Mouse (Mus musculus) embryonic facial prominence, embryonic 12.5 days (tissue): ENCODE measurements around the gene Il17f. TPM values are rescaled to one million over a fixed set of nuclear protein-coding genes. Genes with fewer than 3 reads are reported as not detected.
"Not testable (repeated sequence)": the region's sequence is repeated elsewhere in the genome, so short reads cannot be mapped to it uniquely, and the experiment has no call there.

Experiments
- ATAC-seq: fragments of 200-750 bp; cut with Nextera tagmentation; 2 replicates; pipeline ENCODE4 v1.8.0; 2017; ENCODE audit not compliant: insufficient number of reproducible peaks, insufficient read depth, low FRiP score, low TSS enrichment
- H3K27ac ChIP-seq: fragments of 300-500 bp; sonication (generic); 2 replicates; pipeline ENCODE4 v1.5.1; 2016; ENCODE audit warnings: mild to moderate bottlenecking
- H3K27me3 ChIP-seq: fragments of 300-500 bp; sonication (generic); 2 replicates; pipeline ENCODE4 v1.6.1; 2016; ENCODE audit warnings: mild to moderate bottlenecking, moderate library complexity
- H3K36me3 ChIP-seq: fragments of 300-500 bp; sonication (generic); 2 replicates; pipeline ENCODE4 v1.6.1; 2016; ENCODE audit warnings: mild to moderate bottlenecking
- H3K4me1 ChIP-seq: fragments of 300-500 bp; sonication (generic); 2 replicates; pipeline ENCODE4 v1.6.1; 2016
- H3K4me2 ChIP-seq: fragments of 300-500 bp; sonication (generic); replicated peaks from 2 replicates; pipeline ENCODE4 v1.6.1; 2016; ENCODE audit warnings: mild to moderate bottlenecking, moderate library complexity
- H3K4me3 ChIP-seq: fragments of 300-500 bp; sonication (generic); 2 replicates; pipeline ENCODE4 v1.5.1; 2016; ENCODE audit warnings: mild to moderate bottlenecking
- H3K9ac ChIP-seq: fragments of 300-500 bp; sonication (generic); 2 replicates; pipeline ENCODE4 v1.6.1; 2016; ENCODE audit warnings: mild to moderate bottlenecking, moderate library complexity
- H3K9me3 ChIP-seq: fragments of 300-500 bp; sonication (generic); 2 replicates; pipeline ENCODE4 v1.6.1; 2016; ENCODE audit warnings: mild to moderate bottlenecking, moderate library complexity
- WGBS: fragments of 180-500 bp; shearing (Covaris S2); methylation state at CpG from one replicate; pipeline ENCODE4 v1.1.7; 2016; 5-methylcytosine and 5-hydroxymethylcytosine counted together
- polyA plus RNA-seq: library from polyadenylated mRNA; unstranded; fragments of >200 nt; fragmentation: Nextera tagmentation; extraction: Ambion mirVana; gene quantifications from 2 replicates; pipeline ENCODE4 v1.2.1, GENCODE M21; 2016

The Il17f gene
- polyA plus RNA-seq, 1 experiment from 2014 or later, result 0.19 TPM

DNA sequence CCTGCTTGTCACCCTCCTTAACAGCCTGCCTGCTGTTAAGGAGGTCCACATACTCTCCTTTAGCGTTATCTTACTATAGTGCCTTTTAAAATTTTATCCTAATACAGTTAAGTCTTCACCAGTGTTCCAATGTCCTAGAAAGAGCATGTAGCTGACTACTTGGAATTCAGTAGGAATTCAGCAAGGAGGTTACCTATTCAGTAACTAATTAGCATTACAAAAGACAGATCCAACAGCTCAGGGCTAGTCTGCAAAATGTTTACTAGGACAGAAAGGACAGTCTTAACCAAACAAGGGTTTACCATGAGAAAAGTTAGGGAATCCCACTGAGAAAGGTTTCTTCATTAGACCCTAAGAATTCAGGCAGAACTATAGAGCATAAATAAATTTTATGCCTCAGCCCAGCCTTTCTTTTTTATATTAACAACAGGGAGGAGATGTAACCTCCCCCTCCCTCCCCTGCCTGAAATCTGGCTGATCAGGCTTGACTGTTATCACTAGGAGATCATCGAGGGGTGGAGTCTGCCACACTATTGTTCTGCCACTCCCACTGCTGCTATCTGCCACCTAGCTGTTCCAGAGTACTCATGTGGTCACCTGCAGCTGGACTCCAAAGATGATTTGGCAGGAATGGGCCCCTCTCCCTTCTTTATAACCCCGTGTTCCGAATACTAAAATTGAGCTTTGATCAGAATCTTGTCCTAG, 16.2 kb downstream of the Il17f start:
- H3K36me3 ChIP-seq, H3K4me2 ChIP-seq, H3K27ac ChIP-seq, H3K4me3 ChIP-seq, H3K4me1 ChIP-seq, H3K9me3 ChIP-seq, H3K27me3 ChIP-seq, H3K9ac ChIP-seq, ATAC-seq: not testable (repeated sequence)
- 88% methylated on average over 4 of the region's 4 CpGs for WGBS

DNA sequence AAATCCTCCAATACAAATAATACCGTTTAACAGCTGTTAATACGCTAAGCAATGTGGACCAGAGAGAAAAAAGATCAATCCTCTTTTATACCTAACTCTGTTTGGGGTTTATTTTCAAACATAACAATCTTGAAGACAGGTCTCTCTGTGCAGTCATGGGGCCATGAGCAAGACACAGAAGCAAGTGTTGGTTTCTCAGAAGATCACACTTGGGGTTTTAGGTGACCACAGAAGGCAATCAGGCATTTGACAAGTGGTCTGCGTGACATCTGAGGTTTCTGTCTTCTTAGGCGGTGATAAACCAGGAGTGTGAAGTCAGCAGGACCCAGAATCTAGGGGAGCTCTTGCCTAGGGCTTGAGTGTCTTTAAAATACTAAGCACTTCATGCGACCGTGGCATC, 23.9 kb downstream of the Il17f start:
- Histone ChIP-seq H3K4me1 (no peaks in the 10 kb centered on the region), H3K27me3 (no peaks in the 10 kb centered on the region), H3K27ac (no peak overlapping the region), H3K4me3 (no peak overlapping the region), H3K9ac (no peak overlapping the region), H3K9me3 (no peaks in the 10 kb centered on the region), H3K36me3 (no peaks in the 10 kb centered on the region), H3K4me2 (no peak overlapping the region)
- no peak for ATAC-seq
- 81% methylated on average over 6 of the region's 6 CpGs for WGBS

DNA sequence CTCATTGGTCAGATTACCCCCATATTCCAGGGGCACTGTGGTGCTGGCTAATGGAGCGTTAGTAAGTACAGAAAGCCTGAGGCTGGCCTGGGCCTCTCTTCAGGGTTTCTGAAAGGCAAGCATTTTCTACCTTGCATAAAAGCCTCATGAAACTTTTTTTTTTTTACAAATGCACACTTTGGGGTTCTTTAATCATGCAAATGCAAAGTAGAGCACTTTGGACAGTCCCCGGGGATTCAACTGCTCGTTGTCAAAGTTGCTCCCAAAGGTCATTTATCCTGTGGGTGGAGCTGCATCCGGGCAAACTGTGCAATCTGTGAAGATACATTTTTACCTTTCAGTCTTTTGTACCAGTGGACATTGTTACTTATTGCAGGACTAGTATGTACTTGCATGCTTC, 29.0 kb downstream of the Il17f start:
- Histone ChIP-seq H3K36me3 (no peaks in the 10 kb centered on the region), H3K4me3 (no peak overlapping the region), H3K27ac (no peak overlapping the region), H3K4me1 (no peaks in the 10 kb centered on the region), H3K27me3 (no peaks in the 10 kb centered on the region), H3K9ac (no peak overlapping the region), H3K4me2 (no peak overlapping the region), H3K9me3 (no peaks in the 10 kb centered on the region)
- WGBS, result 64% methylated on average over 4 of the region's 4 CpGs
- no peak for ATAC-seq

DNA sequence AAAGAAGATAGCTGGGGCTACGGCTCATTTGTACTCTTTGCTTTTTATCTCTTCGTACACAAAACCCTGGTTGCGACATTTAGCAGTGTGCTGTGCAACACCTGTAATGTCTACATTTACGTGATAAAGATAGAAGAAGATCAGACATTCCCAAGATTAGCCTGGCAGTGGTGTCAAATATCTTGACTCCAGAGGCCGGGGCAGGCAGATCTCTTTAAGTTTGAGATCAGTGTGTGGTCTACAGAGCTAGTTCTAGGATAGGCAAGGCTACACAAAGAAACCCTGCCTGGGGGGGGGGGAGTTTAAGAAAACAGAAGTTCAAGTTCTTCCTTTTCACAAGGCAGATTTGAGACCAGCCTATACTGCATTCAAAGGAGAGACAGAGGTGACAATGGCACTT, 30.1 kb downstream of the Il17f start:
- Histone ChIP-seq H3K4me2 (no peak overlapping the region), H3K4me1 (no peaks in the 10 kb centered on the region), H3K9ac (no peak overlapping the region), H3K36me3 (no peaks in the 10 kb centered on the region), H3K4me3 (no peak overlapping the region), H3K27ac (no peak overlapping the region), H3K9me3 (no peaks in the 10 kb centered on the region), H3K27me3 (no peaks in the 10 kb centered on the region)
- ATAC-seq, result no peak
- WGBS, result 87% methylated on average over 5 of the region's 5 CpGs

DNA sequence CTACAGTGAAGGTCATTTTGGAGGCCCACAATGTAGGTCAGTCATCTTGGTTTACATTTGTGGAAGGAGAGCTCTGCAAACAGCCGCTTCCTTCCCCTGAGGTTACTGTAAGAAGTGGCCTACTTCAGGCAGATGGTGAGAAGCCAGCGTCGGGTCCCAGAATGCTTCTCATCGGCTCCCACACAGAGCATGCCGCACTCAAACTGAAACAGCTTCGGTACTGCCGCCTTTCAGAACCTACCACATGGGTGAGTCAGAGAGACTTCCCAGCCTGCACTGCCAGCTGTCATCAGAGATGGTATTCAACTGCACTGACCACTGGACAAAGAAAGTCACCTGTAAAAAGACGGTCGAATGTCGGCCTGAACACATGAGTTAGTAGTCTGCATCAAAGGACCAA, 30.6 kb downstream of the Il17f start:
- ATAC-seq, result no peak
- H3K4me3 ChIP-seq, result no peak overlapping the region
- no peaks in the 10 kb centered on the region for H3K9me3 ChIP-seq
- H3K4me1 ChIP-seq, result no peaks in the 10 kb centered on the region
- H3K27ac ChIP-seq, result no peak overlapping the region
- no peaks in the 10 kb centered on the region for H3K36me3 ChIP-seq
- H3K4me2 ChIP-seq, result no peak overlapping the region
- no peak overlapping the region for H3K9ac ChIP-seq
- H3K27me3 ChIP-seq, result no peaks in the 10 kb centered on the region
- 89% methylated on average over 10 of the region's 10 CpGs for WGBS

DNA sequence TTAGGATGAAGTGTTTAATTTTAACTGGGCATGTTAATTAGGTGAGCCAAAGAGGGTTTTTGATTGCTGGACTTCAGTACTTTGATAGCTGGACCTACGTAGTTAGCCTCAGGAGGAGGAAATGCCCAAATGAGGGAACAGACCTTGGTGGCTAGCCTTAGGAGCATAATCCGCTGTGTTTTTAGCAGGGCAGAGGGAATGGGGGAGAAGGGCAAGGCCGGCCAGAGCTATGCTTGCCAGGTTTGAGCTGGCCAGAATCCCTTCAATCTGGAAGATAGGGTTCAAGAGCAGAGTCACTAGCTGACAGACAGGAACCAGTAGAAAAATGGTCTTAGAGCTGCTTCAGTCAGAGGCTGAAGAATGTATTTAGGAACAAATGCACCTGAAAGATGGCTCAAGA, 32.8 kb downstream of the Il17f start:
- Histone ChIP-seq H3K4me1 (no peaks in the 10 kb centered on the region), H3K4me2 (no peak overlapping the region), H3K9me3 (no peaks in the 10 kb centered on the region), H3K27ac (no peak overlapping the region), H3K36me3 (no peaks in the 10 kb centered on the region), H3K27me3 (no peaks in the 10 kb centered on the region), H3K4me3 (no peak overlapping the region), H3K9ac (no peak overlapping the region)
- ATAC-seq, result no peak
- 77% methylated on average over 3 of the region's 3 CpGs for WGBS

DNA sequence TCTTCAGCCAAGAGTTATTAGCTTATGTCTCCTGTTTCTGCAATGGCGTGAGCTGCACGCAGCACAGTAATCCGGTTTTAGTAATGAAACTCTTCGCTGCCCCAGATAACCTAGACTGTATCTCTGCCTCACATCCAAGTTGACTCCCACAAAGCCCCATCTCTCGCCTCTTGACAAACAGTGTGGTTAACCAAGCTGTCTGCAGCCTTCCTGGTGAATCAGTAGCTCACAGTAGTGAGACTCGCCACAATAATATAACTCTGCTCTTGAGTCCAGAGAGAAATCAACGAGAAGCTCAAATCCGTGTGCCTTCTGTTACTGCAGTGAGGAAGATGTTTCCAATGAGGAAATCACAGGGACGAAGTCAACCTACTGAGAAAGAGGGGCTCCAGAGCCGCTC, 36.0 kb downstream of the Il17f start:
- no peak overlapping the region for H3K4me3 ChIP-seq
- ATAC-seq, result no peak
- H3K4me2 ChIP-seq, result no peak overlapping the region
- no peak overlapping the region for H3K9ac ChIP-seq
- H3K36me3 ChIP-seq, result no peaks in the 10 kb centered on the region
- H3K9me3 ChIP-seq, result no peaks in the 10 kb centered on the region
- no peaks in the 10 kb centered on the region for H3K4me1 ChIP-seq
- no peak overlapping the region for H3K27ac ChIP-seq
- WGBS, result 82% methylated on average over 10 of the region's 10 CpGs
- no peaks in the 10 kb centered on the region for H3K27me3 ChIP-seq

DNA sequence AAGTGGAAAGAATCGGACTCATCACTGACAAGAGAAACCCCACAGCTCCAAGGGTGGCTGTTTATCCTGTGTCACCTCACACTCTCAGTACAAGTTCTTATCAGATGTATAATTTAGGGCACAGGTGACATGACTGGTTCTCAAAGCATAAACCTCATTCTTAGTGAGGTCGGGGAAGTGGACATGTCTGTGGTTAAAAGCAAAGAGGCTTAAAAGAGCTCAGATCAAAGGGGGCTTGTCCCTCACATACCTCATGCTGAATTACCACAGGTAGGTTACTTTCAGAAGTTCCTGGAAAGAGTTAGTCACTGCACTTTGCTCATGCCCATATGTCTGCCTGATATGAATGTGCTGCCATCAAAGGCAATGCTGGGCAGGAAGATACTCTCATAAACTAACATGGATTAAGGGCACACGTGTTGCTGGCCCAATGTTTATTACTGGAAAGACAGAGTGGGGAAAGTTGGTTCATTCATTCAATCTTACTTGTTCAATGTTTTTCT, 49.9 kb downstream of the Il17f start:
- Histone ChIP-seq H3K4me1 (no peaks in the 10 kb centered on the region), H3K9ac (no peak overlapping the region), H3K27me3 (0 out of 2 replicates have a peak, but pooled peaks cover 2% of the 10 kb centered on the region), H3K36me3 (no peaks in the 10 kb centered on the region), H3K4me2 (no peak overlapping the region), H3K4me3 (no peak overlapping the region), H3K27ac (no peak overlapping the region), H3K9me3 (no peaks in the 10 kb centered on the region)
- no peak for ATAC-seq
- WGBS, result 70% methylated on average over 3 of the region's 3 CpGs

DNA sequence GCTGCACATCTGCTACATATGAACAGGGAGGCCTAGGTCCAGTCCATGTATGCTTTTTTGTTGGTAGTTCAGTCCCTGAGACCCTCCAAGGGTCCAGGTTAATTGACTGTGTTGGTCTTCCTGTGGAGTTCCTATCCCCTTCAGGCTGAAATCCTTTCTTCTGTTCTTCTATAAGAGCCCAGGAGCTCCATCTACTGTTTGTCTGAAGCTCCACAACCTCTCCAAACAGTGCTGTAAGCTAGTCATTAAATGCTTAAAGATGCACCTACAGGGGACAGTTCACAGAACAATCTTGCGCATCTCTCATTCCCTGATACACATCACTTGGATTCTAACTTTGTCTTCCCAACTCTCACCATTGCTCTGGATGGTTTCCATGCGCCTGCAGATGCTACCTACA, 51.9 kb downstream of the Il17f start:
- Histone ChIP-seq H3K4me3 (no peak overlapping the region), H3K27ac (no peak overlapping the region), H3K36me3 (no peaks in the 10 kb centered on the region), H3K27me3 (no peaks in the 10 kb centered on the region), H3K4me1 (0 out of 2 replicates have a peak, but pooled peaks cover 6% of the 10 kb centered on the region), H3K9me3 (no peaks in the 10 kb centered on the region), H3K9ac (no peak overlapping the region), H3K4me2 (no peak overlapping the region)
- ATAC-seq, result no peak
- WGBS, result 83% methylated on average over 2 of the region's 2 CpGs

DNA sequence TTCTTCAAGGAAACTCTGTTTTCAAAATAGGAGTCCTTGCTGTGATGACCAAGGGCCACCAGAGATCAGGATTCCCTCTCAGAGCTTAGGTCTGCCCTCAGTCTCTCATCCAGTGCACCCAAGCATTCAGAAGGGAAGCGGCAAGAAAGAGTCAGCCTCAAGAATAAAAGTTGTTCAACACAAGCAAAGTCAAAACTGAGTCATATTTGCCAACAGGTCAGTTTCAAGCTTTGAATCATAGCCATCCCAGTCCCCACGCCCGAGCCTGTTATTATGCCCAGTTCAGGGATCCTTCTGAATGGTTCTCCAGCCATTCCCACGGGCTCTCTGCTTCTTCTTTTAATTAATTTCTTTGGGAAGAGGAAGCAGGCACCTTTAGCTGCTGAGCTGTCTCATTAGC, 53.8 kb downstream of the Il17f start:
- Histone ChIP-seq H3K9me3 (no peaks in the 10 kb centered on the region), H3K27ac (no peak overlapping the region), H3K4me3 (no peak overlapping the region), H3K4me2 (no peak overlapping the region), H3K9ac (no peak overlapping the region), H3K27me3 (no peaks in the 10 kb centered on the region), H3K4me1 (0 out of 2 replicates have a peak, but pooled peaks cover 6% of the 10 kb centered on the region), H3K36me3 (no peaks in the 10 kb centered on the region)
- no peak for ATAC-seq
- WGBS, result 87% methylated on average over 4 of the region's 4 CpGs

DNA sequence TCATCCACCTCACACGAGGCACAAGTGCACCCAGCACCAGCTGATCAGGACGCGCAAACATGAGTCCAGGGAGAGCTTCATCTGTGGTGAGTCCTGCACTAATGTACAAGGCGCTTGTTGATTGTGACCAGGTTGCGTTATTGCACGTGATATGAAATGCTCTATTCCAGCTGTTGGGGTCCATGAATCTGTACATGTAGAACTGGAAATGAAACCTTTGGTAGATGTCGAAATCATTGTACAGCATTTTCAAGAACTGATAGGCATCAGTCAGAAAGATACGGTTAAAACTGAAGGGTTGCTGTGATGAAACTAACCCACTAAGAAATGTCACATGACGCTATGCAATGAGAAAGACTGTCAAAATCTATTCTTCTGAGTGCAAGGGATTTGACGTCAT, 59.5 kb downstream of the Il17f start, which contains the start of gene Il17a:
Il17a (plus strand) TSS at position 3 of the 400 bp plus-strand sequence.
- Histone ChIP-seq H3K4me2 (no peak within 1 kb of the TSS), H3K27ac (no peak within 1 kb of the TSS), H3K27me3 (no peaks in the 10 kb centered on the region), H3K9me3 (peaks cover 6% of the 10 kb centered on the region; the same call in 1 of the 2 replicates), H3K9ac (no peak within 1 kb of the TSS), H3K4me1 (0 out of 2 replicates have a peak, but pooled peaks cover 6% of the 10 kb centered on the region), H3K36me3 (no peaks in the 10 kb centered on the region), H3K4me3 (no peak within 1 kb of the TSS)
- WGBS, result 89% methylated on average over 10 of the region's 10 CpGs
- ATAC-seq, result no peak
